Mouse (Mus musculus) forebrain, embryonic 13.5 days (tissue): ENCODE data around the gene Sez6l. TPM values are rescaled to one million over a fixed set of nuclear protein-coding genes. Genes with fewer than 3 reads are reported as not detected.

Experiments
- ATAC-seq: fragments of 200-750 bp; cut with Nextera tagmentation; 2 replicates; pipeline ENCODE4 v1.8.0; 2017
- H3K27ac ChIP-seq: fragments of 300-500 bp; sonication (generic); 2 replicates; pipeline ENCODE4 v1.5.1; 2015; ENCODE audit warnings: inconsistent platforms, mild to moderate bottlenecking, moderate library complexity
- H3K27me3 ChIP-seq: fragments of 300-500 bp; sonication (generic); 2 replicates; pipeline ENCODE4 v1.6.1; 2015; ENCODE audit warnings: mild to moderate bottlenecking, inconsistent platforms
- H3K36me3 ChIP-seq: fragments of 300-500 bp; sonication (generic); 2 replicates; pipeline ENCODE4 v1.6.1; 2015; ENCODE audit warnings: mild to moderate bottlenecking, inconsistent platforms; ENCODE audit not compliant: poor library complexity, severe bottlenecking
- H3K4me1 ChIP-seq: fragments of 300-500 bp; sonication (generic); 2 replicates; pipeline ENCODE4 v1.6.1; 2015; ENCODE audit warnings: inconsistent platforms
- H3K4me2 ChIP-seq: fragments of 300-500 bp; sonication (generic); 2 replicates; pipeline ENCODE4 v1.6.1; 2015; ENCODE audit warnings: inconsistent platforms, mild to moderate bottlenecking, moderate library complexity
- H3K4me3 ChIP-seq: fragments of 300-500 bp; sonication (generic); 2 replicates; pipeline ENCODE4 v1.5.1; 2015; ENCODE audit warnings: mild to moderate bottlenecking, inconsistent platforms
- H3K9ac ChIP-seq: fragments of 300-500 bp; sonication (generic); 2 replicates; pipeline ENCODE4 v1.6.1; 2015; ENCODE audit warnings: mild to moderate bottlenecking, inconsistent platforms
- H3K9me3 ChIP-seq: fragments of 300-500 bp; sonication (generic); replicated peaks from 2 replicates; pipeline ENCODE4 v1.6.1; 2016; ENCODE audit warnings: inconsistent platforms
- WGBS: fragments of 180-500 bp; shearing (Covaris S2); methylation state at CpG from one replicate; pipeline ENCODE4 v1.1.7; 2015; 5-methylcytosine and 5-hydroxymethylcytosine counted together
- polyA plus RNA-seq: library from polyadenylated mRNA; unstranded; fragments of >200 nt; fragmentation: Nextera tagmentation; extraction: Ambion mirVana; gene quantifications from 2 replicates; pipeline ENCODE4 v1.2.1, GENCODE M21; 2015

Gene Sez6l
- polyA plus RNA-seq, 1 experiment from 2014 or later = 22.5 TPM

- Histone ChIP-seq H3K27ac (no peak overlapping the region), H3K4me3 (no peak overlapping the region), H3K4me1 (peaks cover 35% of the 10 kb centered on the region), H3K36me3 (no peaks in the 10 kb centered on the region), H3K9ac (no peak overlapping the region), H3K4me2 (no peak overlapping the region), H3K9me3 (peaks cover 4% of the 10 kb centered on the region; the same call in 1 of the 2 replicates), H3K27me3 (no peaks in the 10 kb centered on the region)
- ATAC-seq = no peak
- WGBS = 83% methylated on average over 5 of the region's 5 CpGs
Observed at GRCm38 (mm10) chr5:112509916-112510315, 67.1 kb downstream of the Sez6l start.

GRCm38 (mm10) chr5:112505595-112505994, 71.4 kb downstream of the Sez6l start:
- no peaks in the 10 kb centered on the region for H3K36me3 ChIP-seq
- WGBS = 10% methylated on average over 4 of the region's 4 CpGs
- peak overlapping the region; percentile 72 for H3K27ac ChIP-seq
- H3K4me2 ChIP-seq = no peak overlapping the region; the same call in 1 of the 2 replicates
- peaks cover 4% of the 10 kb centered on the region; the same call in 1 of the 2 replicates for H3K9me3 ChIP-seq
- peaks cover 48% of the 10 kb centered on the region for H3K4me1 ChIP-seq
- no peaks in the 10 kb centered on the region for H3K27me3 ChIP-seq
- H3K9ac ChIP-seq = 0 out of 2 replicates have a peak overlapping the region, but pooled peaks have one; percentile 5
- H3K4me3 ChIP-seq = no peak overlapping the region
- ATAC-seq = peak; percentile 71

GRCm38 (mm10) chr5:112501384-112501783, 75.6 kb downstream of the Sez6l start:
- peak; percentile 41; the same call in 1 of the 2 replicates for ATAC-seq

GRCm38 (mm10) chr5:112499918-112500682, 76.9 kb downstream of the Sez6l start:
- WGBS = 42% methylated on average over 8 of the region's 8 CpGs
- H3K36me3 ChIP-seq = no peaks in the 10 kb centered on the region
- H3K9me3 ChIP-seq = no peaks in the 10 kb centered on the region
- H3K9ac ChIP-seq = no peak overlapping the region
- peaks cover 47% of the 10 kb centered on the region for H3K4me1 ChIP-seq
- no peak overlapping the region for H3K4me2 ChIP-seq
- no peaks in the 10 kb centered on the region for H3K27me3 ChIP-seq
- H3K27ac ChIP-seq = peak overlapping the region; percentile 72
- H3K4me3 ChIP-seq = no peak overlapping the region
- ATAC-seq = peak; percentile 74

More at GRCm38 (mm10) chr5:112501384-112501783, 75.6 kb downstream of the Sez6l start:
- H3K4me2 ChIP-seq = no peak overlapping the region
- peak overlapping the region; percentile 72 for H3K27ac ChIP-seq
- peaks cover 58% of the 10 kb centered on the region for H3K4me1 ChIP-seq
- H3K4me3 ChIP-seq = no peak overlapping the region
- WGBS = 31% methylated on average over 2 of the region's 2 CpGs
- H3K36me3 ChIP-seq = no peaks in the 10 kb centered on the region
- no peaks in the 10 kb centered on the region for H3K27me3 ChIP-seq
- H3K9me3 ChIP-seq = peaks cover 3% of the 10 kb centered on the region; the same call in 1 of the 2 replicates
- H3K9ac ChIP-seq = peak overlapping the region; percentile 14; the same call in 1 of the 2 replicates

- H3K4me3 ChIP-seq = no peak overlapping the region
- no peak overlapping the region for H3K27ac ChIP-seq
- no peak overlapping the region for H3K9ac ChIP-seq
- ATAC-seq = no peak
- no peaks in the 10 kb centered on the region for H3K36me3 ChIP-seq
- 69% methylated on average over 13 of the region's 13 CpGs for WGBS
- H3K4me2 ChIP-seq = no peak overlapping the region
- H3K4me1 ChIP-seq = peaks cover 44% of the 10 kb centered on the region
- H3K27me3 ChIP-seq = no peaks in the 10 kb centered on the region
- H3K9me3 ChIP-seq = no peaks in the 10 kb centered on the region
Observed at GRCm38 (mm10) chr5:112498921-112499917, 77.8 kb downstream of the Sez6l start.

- Histone ChIP-seq H3K36me3 (no peaks in the 10 kb centered on the region), H3K9ac (no peak overlapping the region), H3K4me2 (no peak overlapping the region), H3K4me3 (no peak overlapping the region), H3K9me3 (no peaks in the 10 kb centered on the region), H3K27me3 (no peaks in the 10 kb centered on the region), H3K4me1 (peaks cover 56% of the 10 kb centered on the region), H3K27ac (peak overlapping the region; percentile 31; the same call in 1 of the 2 replicates)
- ATAC-seq = no peak
- WGBS = 83% methylated on average over 7 of the region's 7 CpGs
Observed at GRCm38 (mm10) chr5:112496753-112497369, 80.1 kb downstream of the Sez6l start.

GRCm38 (mm10) chr5:112493492-112493891, 83.5 kb downstream of the Sez6l start:
- H3K27me3 ChIP-seq = no peaks in the 10 kb centered on the region
- no peaks in the 10 kb centered on the region for H3K9me3 ChIP-seq
- no peaks in the 10 kb centered on the region for H3K36me3 ChIP-seq
- WGBS = 32% methylated on average over 11 of the region's 11 CpGs
- no peak overlapping the region for H3K4me2 ChIP-seq
- H3K4me3 ChIP-seq = no peak overlapping the region
- 0 out of 2 replicates have a peak, but pooled peaks have one; percentile 27 for ATAC-seq
- peak overlapping the region; percentile 51; the same call in 1 of the 2 replicates for H3K27ac ChIP-seq
- no peak overlapping the region for H3K9ac ChIP-seq
- peaks cover 32% of the 10 kb centered on the region for H3K4me1 ChIP-seq

DNA sequence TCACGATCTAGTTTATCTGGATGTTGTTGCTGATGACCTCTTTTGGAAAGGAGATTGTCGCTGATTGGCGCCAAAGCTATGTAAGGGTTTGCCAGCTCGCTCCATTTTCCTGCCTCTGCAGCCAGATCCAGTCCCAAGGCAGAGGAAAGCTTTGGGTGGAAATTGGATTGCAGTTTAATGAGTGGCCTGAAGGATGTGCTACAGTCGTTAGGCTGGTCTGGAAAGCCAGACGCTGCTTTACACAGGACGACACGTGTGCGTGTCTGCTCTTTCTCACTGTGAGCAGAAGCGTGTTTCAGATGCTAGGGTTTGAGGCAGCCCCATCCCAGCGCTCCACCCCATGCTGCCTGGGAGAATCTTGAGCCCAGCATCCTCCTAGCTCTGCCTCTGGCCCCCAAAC, 85.5 kb downstream of the Sez6l start:
- no peak overlapping the region for H3K4me3 ChIP-seq
- no peaks in the 10 kb centered on the region for H3K27me3 ChIP-seq
- 53% methylated on average over 11 of the region's 11 CpGs for WGBS
- no peaks in the 10 kb centered on the region for H3K9me3 ChIP-seq
- no peaks in the 10 kb centered on the region for H3K36me3 ChIP-seq
- H3K27ac ChIP-seq = no peak overlapping the region
- H3K9ac ChIP-seq = no peak overlapping the region
- ATAC-seq = 0 out of 2 replicates have a peak, but pooled peaks have one; percentile 28
- H3K4me2 ChIP-seq = no peak overlapping the region
- peaks cover 28% of the 10 kb centered on the region for H3K4me1 ChIP-seq

GRCm38 (mm10) chr5:112488101-112488776, 88.7 kb downstream of the Sez6l start:
- Histone ChIP-seq H3K36me3 (no peaks in the 10 kb centered on the region), H3K4me2 (no peak overlapping the region), H3K27me3 (no peaks in the 10 kb centered on the region), H3K9ac (no peak overlapping the region), H3K4me1 (peaks cover 46% of the 10 kb centered on the region), H3K4me3 (no peak overlapping the region), H3K27ac (peak overlapping the region; percentile 10), H3K9me3 (no peaks in the 10 kb centered on the region)
- ATAC-seq = no peak
- 42% methylated on average over 8 of the region's 8 CpGs for WGBS

- Histone ChIP-seq H3K9ac (no peak overlapping the region), H3K4me1 (peaks cover 45% of the 10 kb centered on the region), H3K9me3 (no peaks in the 10 kb centered on the region), H3K4me3 (no peak overlapping the region), H3K27me3 (no peaks in the 10 kb centered on the region), H3K27ac (no peak overlapping the region), H3K36me3 (no peaks in the 10 kb centered on the region), H3K4me2 (no peak overlapping the region)
- no peak for ATAC-seq
- WGBS = 89% methylated on average over 1 of the region's 1 CpGs
Observed at GRCm38 (mm10) chr5:112487504-112487903, 89.5 kb downstream of the Sez6l start.

DNA sequence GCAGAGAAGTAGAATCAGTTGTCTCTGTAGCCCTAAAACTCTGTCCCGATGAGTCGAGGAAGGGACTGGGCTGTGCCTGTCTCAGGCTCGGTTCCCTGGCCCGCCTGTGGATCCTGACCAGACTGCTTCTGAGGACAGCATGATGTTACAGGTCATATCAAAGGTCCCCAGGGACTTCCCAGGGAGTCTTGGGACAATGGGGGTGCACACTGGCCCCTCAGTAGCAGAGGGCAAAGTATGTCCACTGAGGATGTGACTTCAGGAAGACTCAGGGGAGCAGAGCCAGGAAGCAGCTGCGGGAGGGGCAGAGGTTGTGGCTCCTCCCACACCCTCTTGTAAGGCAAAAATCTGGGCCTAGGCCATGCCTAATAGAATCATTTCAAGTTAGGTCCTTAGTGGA, 90.6 kb downstream of the Sez6l start:
- no peaks in the 10 kb centered on the region for H3K36me3 ChIP-seq
- peaks cover 54% of the 10 kb centered on the region for H3K4me1 ChIP-seq
- WGBS = 74% methylated on average over 5 of the region's 5 CpGs
- no peak overlapping the region for H3K4me2 ChIP-seq
- no peaks in the 10 kb centered on the region for H3K27me3 ChIP-seq
- no peak overlapping the region for H3K4me3 ChIP-seq
- no peak overlapping the region for H3K9ac ChIP-seq
- ATAC-seq = no peak
- H3K9me3 ChIP-seq = no peaks in the 10 kb centered on the region
- H3K27ac ChIP-seq = no peak overlapping the region
